Mouse (Mus musculus) cerebellum, adult 11-12 months (tissue): Measurements from ENCODE around the gene Zbtb48.

ENCODE experiments used
- DNase-seq: peaks from one replicate; pipeline ENCODE4 v3.0.0; 2022

The Zbtb48 gene

DNA sequence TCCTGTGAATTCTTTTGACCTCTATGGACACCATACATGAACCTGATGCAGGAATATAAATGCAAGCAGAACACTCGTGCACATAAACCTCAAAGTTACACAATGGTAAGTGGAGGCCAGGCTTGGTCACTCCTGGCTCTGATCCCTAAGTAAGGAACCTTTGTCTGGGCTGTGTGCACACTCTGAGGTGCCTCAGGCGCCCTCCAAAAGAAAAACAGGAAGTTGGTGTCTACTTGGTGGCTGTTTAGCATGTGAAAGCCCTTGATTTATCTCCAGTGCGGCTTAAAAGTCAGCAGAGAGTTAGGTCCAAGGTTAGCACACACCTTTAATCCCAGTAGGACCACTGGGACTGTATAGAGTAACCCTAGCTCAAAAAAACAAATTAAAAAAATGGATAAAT lies 28.0 kb downstream of the Zbtb48 start:
- DNase-seq = no peak

DNA sequence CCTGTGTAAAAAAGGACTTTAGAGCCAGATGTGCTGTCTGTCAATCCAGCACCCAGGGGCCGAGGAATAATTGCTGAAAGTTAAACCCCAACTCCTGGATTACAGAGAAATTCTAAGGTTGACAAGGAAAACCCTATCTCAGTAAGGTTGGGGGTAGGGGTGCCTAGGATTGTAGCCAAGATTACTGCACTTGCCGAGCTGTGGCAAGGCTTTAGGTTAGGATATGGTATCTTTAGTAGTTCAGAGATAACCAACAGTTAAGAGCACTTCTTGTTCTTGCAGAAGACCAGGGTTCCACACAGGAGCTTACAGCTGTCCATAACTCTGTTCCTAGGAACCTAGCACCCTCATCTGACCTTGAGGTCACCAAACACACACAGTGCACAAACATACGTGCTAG lies 29.8 kb downstream of the Zbtb48 start:
- peak; percentile 46 for DNase-seq

GRCm38 (mm10) chr4:151996951-151997222 lies 30.6 kb downstream of the Zbtb48 start:
- DNase-seq = no peak

- peak; percentile 99 for DNase-seq
These were observed 31.1 kb downstream of the Zbtb48 start, which contains the start of gene Phf13 for GRCm38 (mm10) chr4:151996173-151996950. Gene Phf13, minus strand, starts transcription at chr4:151996258.

DNA sequence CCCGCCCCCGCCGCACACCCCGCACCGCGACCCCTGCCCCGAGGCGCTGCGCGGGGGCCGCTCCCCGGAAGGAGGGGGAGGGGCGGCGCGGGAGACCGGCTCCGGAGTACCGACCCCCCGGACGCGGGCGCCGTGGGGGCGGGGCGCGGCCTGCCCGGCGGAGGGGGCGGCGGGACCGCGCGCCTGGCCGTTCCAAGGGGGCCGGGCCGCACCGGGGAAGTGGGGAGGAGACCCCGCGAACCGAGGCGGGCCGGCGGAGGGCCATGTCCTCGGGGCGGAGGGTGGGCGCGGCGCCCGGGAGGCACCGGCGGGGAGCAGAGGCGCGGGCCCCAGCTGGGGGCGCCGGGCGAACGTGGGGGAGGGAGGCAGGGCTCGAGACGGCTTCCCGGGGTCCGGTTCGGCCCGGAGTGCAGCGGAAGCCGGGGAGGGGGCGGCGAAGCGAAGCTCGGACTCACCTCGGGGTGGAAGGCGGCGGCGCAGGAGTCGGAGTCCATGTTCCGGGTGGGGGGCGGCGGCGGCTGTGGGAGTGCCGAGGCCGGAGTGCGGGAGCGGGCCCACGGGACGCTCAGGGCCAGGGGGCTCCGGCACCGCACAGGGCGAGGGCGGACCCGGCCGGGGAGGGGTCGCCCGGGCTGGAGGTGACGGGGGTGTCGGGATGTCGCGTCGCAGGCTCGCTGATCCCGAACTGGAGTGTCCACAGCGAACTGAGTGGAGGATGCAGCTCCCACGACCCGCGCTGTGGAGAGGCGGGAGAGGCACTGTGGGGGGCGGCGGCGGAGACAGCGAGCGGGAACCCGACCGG lies 31.9 kb downstream of the Zbtb48 start:
- no peak for DNase-seq

DNA sequence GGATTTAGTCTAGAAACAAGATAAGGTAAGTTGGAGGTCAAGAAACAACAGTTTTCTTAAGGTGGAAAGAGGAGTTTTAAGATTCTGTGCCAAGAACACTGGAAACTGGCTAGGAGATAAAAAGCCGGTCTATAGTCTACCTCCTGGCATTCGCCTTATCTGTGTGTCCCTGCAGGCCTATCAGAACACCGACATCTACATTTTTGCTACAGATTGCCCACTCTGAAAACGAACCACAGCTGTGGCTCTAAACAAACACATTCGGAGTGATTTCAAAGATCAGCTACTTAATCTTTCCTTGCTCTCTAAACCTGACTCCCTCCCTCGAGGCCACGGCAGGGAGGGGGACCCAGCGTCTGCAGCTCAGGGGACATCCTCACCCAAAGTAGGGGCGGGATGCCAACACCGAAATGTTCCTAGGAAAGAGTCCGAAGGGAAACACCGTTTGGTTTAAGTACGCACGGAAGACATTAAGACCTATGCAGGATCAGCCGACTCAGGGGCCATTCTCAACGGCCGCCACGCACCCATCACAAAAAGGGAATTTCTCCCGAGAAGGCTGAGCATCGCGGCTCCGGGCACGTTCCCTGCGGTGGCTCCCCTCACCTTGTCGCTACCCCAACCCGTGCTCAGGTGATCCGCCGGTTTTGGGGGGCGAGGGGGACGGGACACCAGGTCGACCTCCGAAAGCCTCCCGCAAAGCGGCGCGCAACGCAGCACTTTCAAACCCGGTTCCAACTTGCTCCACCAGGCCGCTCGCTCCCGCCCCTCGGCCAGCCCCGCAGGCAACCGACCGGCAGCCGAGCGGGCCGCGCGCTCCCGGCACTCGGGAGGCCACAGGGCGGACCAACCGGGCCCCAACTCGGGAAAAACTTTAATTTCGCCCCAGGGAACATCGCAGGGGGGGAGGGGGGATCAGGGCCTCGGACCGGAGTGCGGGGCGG lies 33.0 kb downstream of the Zbtb48 start:
- peak; percentile 72 for DNase-seq

GRCm38 (mm10) chr4:151993035-151993434 lies 34.4 kb downstream of the Zbtb48 start:
- peak; percentile 46 for DNase-seq

DNA sequence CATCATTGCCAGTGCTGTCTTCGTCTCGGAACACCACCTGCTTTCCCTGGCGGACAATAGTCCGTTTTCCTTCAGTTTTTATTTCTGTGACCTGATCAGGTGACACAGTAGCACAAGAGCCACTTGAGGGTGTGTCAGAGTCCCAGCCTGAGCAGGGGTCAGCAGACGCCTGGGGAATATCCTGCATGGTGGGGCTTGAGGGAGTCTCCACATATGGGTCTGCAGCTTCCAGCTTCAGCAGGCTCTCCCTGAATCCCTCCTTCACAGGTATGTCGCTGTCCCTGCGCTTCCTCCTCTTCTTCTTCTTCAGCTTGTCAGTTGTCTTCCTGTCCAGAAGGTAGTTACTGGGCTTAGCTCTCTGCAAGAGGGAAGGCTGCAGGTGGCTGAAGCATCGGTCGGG lies 35.4 kb downstream of the Zbtb48 start:
- DNase-seq = peak; percentile 34

- no peak for DNase-seq
These were observed 38.4 kb downstream of the Zbtb48 start for GRCm38 (mm10) chr4:151989110-151989488.

DNA sequence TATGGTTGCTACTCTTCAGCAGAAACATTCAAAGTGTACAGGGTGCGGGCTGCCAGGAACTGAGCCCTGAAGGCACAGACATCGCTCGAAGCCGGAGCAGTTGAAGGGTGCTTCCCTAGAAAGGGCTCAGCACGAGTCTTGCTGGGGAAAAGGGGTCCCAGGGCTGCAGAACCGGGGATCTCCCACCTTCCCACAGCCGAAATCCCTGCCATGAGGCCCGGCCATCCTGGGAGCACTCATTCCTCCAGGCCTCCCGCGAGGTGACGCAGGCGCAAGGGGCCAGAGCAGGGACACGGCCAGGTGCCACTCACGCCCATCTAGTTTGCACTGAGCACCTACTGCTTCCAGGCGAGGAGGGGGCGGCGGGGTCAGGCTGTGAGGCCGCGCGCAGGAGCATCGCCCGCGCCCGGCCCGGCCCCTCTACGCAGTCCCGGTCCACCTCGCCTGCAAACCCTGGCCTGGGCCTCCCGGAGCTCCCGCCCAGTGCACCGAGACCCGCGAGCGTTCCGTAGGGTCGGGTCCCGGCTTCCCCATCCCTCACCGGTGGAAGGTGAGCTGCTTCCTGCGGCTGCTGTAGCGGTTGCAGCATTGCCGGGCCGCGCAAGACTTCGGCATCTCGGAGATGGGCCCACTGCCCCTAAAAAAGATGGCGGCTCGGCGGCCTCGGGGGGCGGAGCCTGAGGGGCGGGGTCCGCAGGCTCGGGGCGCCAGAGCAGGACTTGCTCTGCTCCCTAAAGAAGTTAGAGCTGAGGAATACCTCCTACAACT lies 38.9 kb downstream of the Zbtb48 start, which contains the start of gene Thap3:
Thap3 (minus strand) TSS at position 656 of the 768 bp plus-strand sequence.
- DNase-seq = peak; percentile 81

DNA sequence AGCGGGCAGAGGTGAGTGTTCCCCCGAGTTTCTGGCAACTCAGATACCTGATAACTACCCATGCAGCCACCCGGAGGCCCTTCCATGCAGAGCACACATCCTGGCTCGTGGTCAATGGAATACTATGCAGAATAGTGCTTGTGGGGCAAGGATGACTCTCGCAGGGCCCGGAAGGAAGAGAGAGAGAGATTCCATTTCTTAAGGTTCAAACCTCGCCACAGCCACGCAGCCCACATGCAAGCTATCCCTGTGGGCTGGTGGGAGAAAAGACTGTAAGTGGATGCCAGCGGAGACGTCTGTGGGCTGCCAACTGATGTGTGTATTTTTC lies 39.5 kb downstream of the Zbtb48 start:
- no peak for DNase-seq

GRCm38 (mm10) chr4:151986650-151987049 lies 40.8 kb downstream of the Zbtb48 start:
- DNase-seq = peak; percentile 65

DNA sequence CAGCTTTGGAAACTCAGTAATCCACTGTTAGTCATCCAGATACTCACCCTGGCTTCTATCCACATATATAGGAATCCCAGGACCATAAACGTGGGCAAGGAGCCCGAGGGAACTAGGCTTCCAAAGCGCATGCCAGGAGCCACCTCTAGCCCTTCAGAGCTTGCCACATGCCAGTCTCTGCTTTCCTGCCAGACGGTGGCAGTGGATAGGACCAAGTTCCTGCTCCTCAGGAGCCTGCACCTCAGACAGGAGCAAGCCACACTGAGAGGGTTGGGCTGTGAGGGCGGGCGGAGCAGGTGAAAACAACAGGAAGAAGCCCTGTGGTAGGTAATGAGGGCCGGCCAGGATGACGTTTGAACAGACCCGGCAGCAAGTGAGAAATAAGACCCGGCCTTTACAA lies 41.6 kb downstream of the Zbtb48 start:
- peak; percentile 80 for DNase-seq

DNA sequence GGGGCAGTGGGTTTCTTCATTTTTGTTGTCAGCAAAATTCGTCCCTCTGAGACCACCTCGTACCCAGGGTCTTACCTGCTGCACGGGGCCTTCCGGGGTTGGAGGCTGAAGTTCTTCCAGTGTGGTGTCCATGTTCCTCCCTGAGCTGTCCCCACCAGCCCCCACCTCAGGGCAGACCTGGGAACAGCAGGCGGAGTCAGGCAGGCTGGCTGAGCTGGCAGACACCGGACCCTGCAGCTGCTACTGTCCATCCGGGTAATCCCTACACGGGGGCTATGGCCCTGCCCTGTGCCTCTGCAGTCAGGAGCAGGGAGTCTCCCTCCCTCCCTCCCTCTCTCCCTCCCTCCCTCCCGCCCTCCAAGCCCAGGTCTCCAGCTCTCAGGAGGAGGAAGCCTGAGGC lies 43.9 kb downstream of the Zbtb48 start:
- DNase-seq = peak; percentile 39

GRCm38 (mm10) chr4:151983043-151983442 lies 44.4 kb downstream of the Zbtb48 start:
- no peak for DNase-seq

DNA sequence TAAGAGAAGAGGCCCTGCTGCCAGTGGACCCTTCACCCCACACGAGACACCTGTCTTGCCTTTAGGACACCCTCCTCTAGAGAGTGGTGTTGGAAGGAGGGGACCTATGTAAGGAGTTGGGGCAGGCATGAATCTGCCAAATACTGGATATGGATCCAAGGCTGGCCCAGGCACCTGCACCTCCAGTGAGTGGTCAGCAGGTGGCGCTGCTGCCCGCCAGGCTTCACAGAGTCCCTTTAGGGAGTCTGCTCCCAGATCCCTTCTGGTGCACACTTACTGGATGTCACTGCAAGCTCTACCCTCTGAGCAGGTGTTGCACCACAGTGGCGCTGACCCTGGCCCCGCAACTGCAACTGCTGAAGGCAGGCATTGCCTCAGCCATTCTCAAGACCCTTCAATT lies 46.1 kb downstream of the Zbtb48 start:
- DNase-seq = peak; percentile 81

DNA sequence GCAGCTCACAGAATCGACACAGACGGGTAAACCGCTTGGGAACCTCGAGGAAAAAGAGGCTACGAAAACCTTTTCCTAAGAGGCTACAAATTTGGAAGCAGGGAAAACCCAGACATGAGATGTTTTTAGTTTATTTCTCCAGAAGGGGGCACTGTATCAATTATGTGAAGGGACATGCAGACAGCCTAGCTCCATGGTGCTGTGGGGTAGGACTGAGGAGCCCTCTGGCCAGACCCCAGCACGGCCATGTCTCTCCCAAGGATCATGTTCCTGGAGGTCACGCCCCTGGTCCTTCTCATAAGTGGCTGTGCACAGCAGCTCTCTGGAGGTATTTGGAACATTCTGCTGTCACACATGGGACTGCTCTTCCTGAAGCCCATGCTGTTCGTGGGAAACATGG lies 46.8 kb downstream of the Zbtb48 start:
- DNase-seq = peak; percentile 35

- DNase-seq = peak; percentile 78
These were observed 49.7 kb downstream of the Zbtb48 start for GRCm38 (mm10) chr4:151977748-151978147.

DNA sequence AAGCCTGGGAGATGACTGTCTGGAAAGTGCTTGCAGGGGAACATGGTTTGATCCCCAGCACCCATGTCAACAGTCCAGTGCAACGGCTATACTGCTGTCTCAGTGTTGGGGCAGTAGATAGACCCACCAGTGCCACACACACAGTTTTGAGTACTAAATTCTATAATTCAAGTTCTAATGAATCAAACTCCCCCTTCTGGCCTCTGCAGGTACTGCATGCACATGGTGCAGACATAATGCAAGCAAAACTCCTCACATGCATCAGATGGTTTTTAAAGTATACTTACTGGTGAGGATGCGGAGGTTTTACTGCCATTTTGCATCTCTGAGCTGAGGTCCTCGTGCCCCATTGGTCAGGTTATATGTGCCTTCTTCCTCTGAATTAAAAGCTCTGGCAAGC lies 52.0 kb downstream of the Zbtb48 start:
- DNase-seq = peak; percentile 12

DNA sequence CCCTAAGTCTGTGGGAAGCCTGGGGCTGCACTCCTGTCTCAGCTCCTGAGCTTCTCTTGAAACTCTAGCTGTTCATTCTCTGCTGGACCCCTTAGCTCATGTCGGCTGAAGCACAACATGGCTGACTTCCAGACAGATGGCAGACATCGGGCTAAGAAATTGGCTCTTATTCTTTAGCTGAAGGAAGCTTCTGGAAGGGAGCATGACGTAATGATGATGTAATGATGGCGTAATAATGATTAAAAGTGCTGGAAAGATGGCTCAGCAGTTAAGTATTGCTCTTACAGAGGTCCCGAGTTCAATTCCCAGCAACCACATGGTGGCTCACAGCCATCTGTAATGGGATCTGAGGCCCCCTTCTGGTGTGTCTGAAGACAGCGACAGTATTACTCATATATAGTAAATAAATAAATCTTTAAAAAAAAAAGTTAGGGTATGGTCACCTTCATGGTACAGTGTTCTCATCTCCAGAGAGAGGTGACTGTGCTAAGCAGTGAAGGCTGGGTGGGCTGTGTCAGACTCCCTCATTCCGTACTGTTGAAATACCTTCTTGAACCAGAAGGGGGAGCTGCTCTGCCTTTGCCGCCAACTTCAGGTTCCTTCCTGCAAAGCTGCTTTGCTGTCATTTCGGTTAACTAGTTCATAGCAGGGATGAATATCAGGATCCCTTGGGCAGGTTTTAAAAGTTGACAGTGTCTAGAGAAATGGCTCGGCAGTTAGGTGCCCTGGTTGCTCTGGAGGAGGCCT lies 55.1 kb downstream of the Zbtb48 start:
- DNase-seq = no peak
